ENCODE assay signal across 9 mouse cellular contexts in the genomic region with DNA sequence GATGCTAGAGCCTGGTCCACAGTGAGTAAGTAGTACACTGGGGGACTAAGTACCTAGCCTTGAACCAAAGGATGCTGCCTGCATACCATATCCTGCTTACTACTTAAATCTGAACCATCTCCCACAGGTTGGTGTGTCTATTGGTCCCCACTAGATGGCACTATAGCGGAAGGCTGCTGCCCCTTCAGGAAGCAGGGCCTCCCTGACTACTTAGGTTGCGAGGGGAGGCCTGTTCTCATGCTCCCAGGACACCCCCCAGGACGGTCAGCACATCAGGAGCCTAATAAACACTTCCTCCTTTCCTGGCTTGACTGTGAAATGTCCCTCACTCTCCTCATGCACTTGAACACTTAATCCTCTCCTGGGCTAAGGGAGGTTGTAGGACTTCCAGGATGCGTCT. TPM values are rescaled to one million over a fixed set of nuclear protein-coding genes. Genes with fewer than 3 reads are reported as not detected.
DNase-seq lines count a peak whose midpoint lies in the region; ATAC-seq and TF ChIP-seq lines count a peak whose summit lies in the region.
"Had no signal": no experiment of that assay in that cellular context is flagged by ENCODE, and none has a peak within 500 bp of the region (broad histone marks: within the 10 kb centered on the region; RNA-seq: fewer than 3 reads in every experiment).

No protein-coding gene starts in this region.

- H3K36me3 ChIP-seq in spleen, adult 2 months (ENCODE audit: control insufficient read depth, insufficient read depth, low read length): peaks cover 62% of the 10 kb centered on the region

- TF ChIP-seq CTCF in gastrocnemius, adult 2 months (IDR thresholded peaks at IDR 0.05): peak; percentile 91
- peak; percentile 73; the same call in 1 of the 2 replicates for TF ChIP-seq CTCF in spleen, adult 2 months (IDR thresholded peaks at IDR 0.05; ENCODE audit: extremely low read depth, insufficient read depth, insufficient read length, insufficient replicate concordance)

- WGBS in spleen, adult 2 months: 28% methylated on average over 4 of the region's 4 CpGs

- peaks cover 7% of the 10 kb centered on the region for H3K27me3 ChIP-seq in spleen, adult 2 months (ENCODE audit: control insufficient read depth, insufficient read depth, low read length)

- peak; percentile 83 for ATAC-seq in inflammation-experienced regulatory T-cells, adult 6 months

- intact Hi-C loops in gastrocnemius, adult 2 months (cut with DNase I): loop anchor here (2.0 kb wide), 2 partner anchors 24 to 42 kb away; partner anchors contain the start of gene Gramd1a

- H3K4me3 ChIP-seq in gastrocnemius, adult 2 months: no peak overlapping the region
- no peak overlapping the region for H3K4me3 ChIP-seq in spleen, adult 2 months (ENCODE audit: extremely low read depth, insufficient read depth, insufficient read length)
- H3K4me3 ChIP-seq: limb, embryonic 15.5 days had no signal

- TF ChIP-seq POLR2A in spleen, adult 2 months (IDR thresholded peaks at IDR 0.05; ENCODE audit: low read depth, low read length): no peak

- DNase-seq in gastrocnemius, adult 2 months: peak; percentile 63
- DNase-seq in gastrocnemius, postnatal 25 days: no peak
- DNase-seq in spleen, adult 2 months (ENCODE audit: low read depth in 1 of 2, low spot score in 2 of 2): peak in 1 of 2 experiments; percentile 62
- no peak for DNase-seq in spleen, postnatal 4 days (ENCODE audit: low spot score in 2 of 2)
- DNase-seq in cerebellum, adult 9-11 months: peak; percentile 76
- DNase-seq in lung, postnatal 4 days: peak; percentile 50 to 74
- DNase-seq in thymus, postnatal 4 days: peak; percentile 70

- H3K4me1 ChIP-seq in spleen, adult 2 months (ENCODE audit: control insufficient read depth, insufficient read depth, insufficient read length): peaks cover 10% of the 10 kb centered on the region

- peak overlapping the region; percentile 53 for H3K27ac ChIP-seq in gastrocnemius, adult 2 months
- H3K27ac ChIP-seq in spleen, adult 2 months (ENCODE audit: insufficient read depth, low read length): no peak overlapping the region
- H3K27ac ChIP-seq: limb, embryonic 15.5 days had no signal

RNA-seq across cellular contexts. Expression of gene Scn1b, which starts 4.0 kb away (rescaled TPM):
- total RNA-seq in gastrocnemius, adult 2 months (2021): 100 to 1,000 TPM; 748 to 815 TPM
- total RNA-seq in gastrocnemius, postnatal 25 days (2021): 100 to 1,000 TPM; 787 to 821 TPM
- polyA plus RNA-seq in spleen, adult 2 months (2012; rRNA removed): 41.6 and 48.4 TPM in 2 replicates
- polyA plus RNA-seq in inflammation-experienced regulatory T-cells, adult 6 months (2017; shearing (Covaris generic)): under 1 TPM in 1 of 3 experiments, not detected in 2; 0.30 TPM

RNA-seq across cellular contexts. Expression of gene Hpn, which starts 15.8 kb away (rescaled TPM):
- total RNA-seq in gastrocnemius, adult 2 months (2021): 10 to 100 TPM; 14.0 to 15.9 TPM
- 10 to 100 TPM; 15.5 to 17.3 TPM for total RNA-seq in gastrocnemius, postnatal 25 days (2021)
- polyA plus RNA-seq in spleen, adult 2 months (2012; rRNA removed): 22.1 and 26.8 TPM in 2 replicates
- polyA plus RNA-seq in inflammation-experienced regulatory T-cells, adult 6 months (2017; shearing (Covaris generic)): 10 to 100 TPM in 1 of 3 experiments, 1 to 10 TPM in 2; 3.1 to 11.0 (median 8.1) TPM

RNA-seq across cellular contexts. Expression of gene Gramd1a, which starts 24.9 kb away (rescaled TPM):
- 10 to 100 TPM; 47.2 to 61.7 TPM for total RNA-seq in gastrocnemius, adult 2 months (2021)
- total RNA-seq in gastrocnemius, postnatal 25 days (2021): 10 to 100 TPM; 40.5 to 41.2 TPM
- 325 and 338 TPM in 2 replicates for polyA plus RNA-seq in spleen, adult 2 months (2012; rRNA removed)
- polyA plus RNA-seq in inflammation-experienced regulatory T-cells, adult 6 months (2017; shearing (Covaris generic)): 100 to 1,000 TPM in 1 of 3 experiments, 10 to 100 TPM in 2; 70.7 to 113 (median 98.7) TPM

RNA-seq across cellular contexts. Expression of gene Fxyd3, which starts 54.3 kb away (rescaled TPM):
- total RNA-seq in gastrocnemius, adult 2 months (2021): 1 to 10 TPM; 1.2 to 1.4 TPM
- total RNA-seq in gastrocnemius, postnatal 25 days (2021): 1 to 10 TPM; 1.7 to 3.2 TPM
- 0.94 and 1.8 TPM in 2 replicates for polyA plus RNA-seq in spleen, adult 2 months (2012; rRNA removed)
- polyA plus RNA-seq in inflammation-experienced regulatory T-cells, adult 6 months (2017; shearing (Covaris generic)): under 1 TPM in 1 of 3 experiments, not detected in 2; 0.18 TPM

Comparison
In these comparisons a context has a peak if more than half of its experiments do, and no peak if none do; other contexts are left out.
1. DNase-seq: peak in gastrocnemius, adult 2 months (single experiment), cerebellum, adult 9-11 months (single experiment), lung, postnatal 4 days (2 of 2) and thymus, postnatal 4 days (single experiment); none in gastrocnemius, postnatal 25 days (single experiment) and spleen, postnatal 4 days (0 of 2).